Mouse (Mus musculus): ENCODE results near the gene Cyp4f13. TPM values are rescaled to one million over a fixed set of nuclear protein-coding genes. Genes with fewer than 3 reads are reported as not detected.
A peak's percentile ranks its signal among the peaks of the same experiment; 100 is the strongest.

Cyp4f13 gene
- total and polyA plus RNA-seq, 2 experiments: 62.2 to 109 TPM

DNA sequence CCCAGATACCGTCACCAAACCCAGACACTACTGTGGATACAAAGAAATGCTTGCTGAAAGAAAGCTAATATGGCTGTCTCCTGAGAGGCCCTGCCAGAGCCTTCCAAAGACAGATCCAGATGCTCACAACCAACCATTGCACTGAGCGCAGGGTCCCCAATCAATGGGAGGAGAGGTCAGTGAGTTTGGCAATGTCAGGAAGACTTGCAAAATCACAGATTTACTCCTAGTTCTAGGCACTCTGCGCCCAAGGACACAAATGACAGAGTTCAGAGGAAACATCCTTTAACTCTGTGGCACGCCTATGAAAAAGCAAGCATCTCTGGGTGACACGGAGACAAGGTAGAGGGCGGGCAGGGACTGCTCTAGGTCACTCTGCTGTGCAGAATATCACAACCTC, 57.6 kb downstream of the Cyp4f13 start:
- TF ChIP-seq POLR2A (IDR thresholded peaks at IDR 0.05; ENCODE audit: extremely low read depth, insufficient read depth, low read length): no peak
- no peak for TF ChIP-seq CTCF (IDR thresholded peaks at IDR 0.05; ENCODE audit: low read depth, low read length)
- no peak overlapping the region for H3K4me3 ChIP-seq (ENCODE audit: insufficient read depth, low read depth, low read length)
- peak; percentile 84 for DNase-seq (ENCODE audit: extremely low read depth, low read depth, low spot score)
- peak overlapping the region; percentile 3 for H3K27ac ChIP-seq (replicated peaks; ENCODE audit: insufficient read depth, low read depth, low read length)
- 38% methylated on average over 6 of the region's 6 CpGs for WGBS
- peaks cover 6% of the 10 kb centered on the region for H3K4me1 ChIP-seq (ENCODE audit: control insufficient read depth, insufficient read depth, low read length)
- peaks cover 5% of the 10 kb centered on the region; the same call in 1 of the 2 replicates for H3K79me2 ChIP-seq (ENCODE audit: control insufficient read depth, insufficient read depth, low read length)
- peaks cover 10% of the 10 kb centered on the region for H3K36me3 ChIP-seq (ENCODE audit: control insufficient read depth, insufficient read depth, low read length)
- H3K27me3 ChIP-seq (ENCODE audit: control insufficient read depth, insufficient read depth, low read length): no peaks in the 10 kb centered on the region
- H3K9ac ChIP-seq (ENCODE audit: low read depth, low read length): no peak overlapping the region

DNA sequence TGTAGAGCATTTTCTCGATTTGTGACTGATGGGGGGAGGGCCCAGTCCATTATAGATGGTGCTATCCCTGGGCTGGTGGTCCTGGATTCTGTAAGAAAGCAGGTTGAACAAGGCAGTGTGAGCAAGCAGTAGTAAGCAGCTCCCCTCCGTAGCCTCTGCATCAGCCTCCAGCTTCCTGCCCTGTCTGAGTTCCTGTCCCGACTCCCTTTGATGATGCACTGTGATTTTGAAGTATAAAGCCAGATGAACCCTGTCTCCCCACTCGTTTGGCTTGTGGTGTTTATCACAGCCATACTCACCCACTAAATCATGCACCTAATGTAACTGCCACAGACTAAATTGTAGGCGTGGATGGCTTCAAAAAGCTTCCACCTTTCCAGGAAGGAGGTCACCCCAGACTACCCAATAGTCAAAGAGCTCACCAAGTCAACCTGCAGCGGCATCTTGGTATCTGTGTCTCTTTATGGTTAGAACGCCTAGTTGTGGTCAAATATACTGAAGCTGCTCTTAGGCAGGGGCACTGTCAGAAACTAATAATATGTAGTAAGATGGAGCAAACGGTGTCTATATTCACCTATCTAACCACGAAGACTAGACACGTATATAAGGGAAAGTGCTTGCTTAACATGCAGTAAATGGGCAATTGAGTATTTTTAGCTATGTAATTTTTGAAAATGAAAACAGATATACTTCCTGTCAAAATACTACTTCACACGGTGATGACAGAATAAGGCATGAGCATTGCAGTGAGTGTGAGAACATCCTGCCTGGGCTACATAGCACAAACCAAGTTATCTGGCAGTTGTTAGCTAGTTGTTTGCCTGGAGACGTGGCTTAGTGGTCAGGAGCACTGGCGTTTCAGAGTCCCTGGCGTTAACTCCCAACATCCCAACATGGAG, 66.6 kb downstream of the Cyp4f13 start:
- Histone ChIP-seq H3K27me3 (ENCODE audit: control insufficient read depth, insufficient read depth, low read length) (no peaks in the 10 kb centered on the region), H3K4me1 (ENCODE audit: control insufficient read depth, insufficient read depth, low read length) (0 out of 2 replicates have a peak, but pooled peaks cover 2% of the 10 kb centered on the region), H3K4me3 (ENCODE audit: insufficient read depth, low read depth, low read length) (no peak overlapping the region), H3K36me3 (ENCODE audit: control insufficient read depth, insufficient read depth, low read length) (peaks cover 29% of the 10 kb centered on the region), H3K79me2 (ENCODE audit: control insufficient read depth, insufficient read depth, low read length) (no peaks in the 10 kb centered on the region), H3K27ac (replicated peaks; ENCODE audit: insufficient read depth, low read depth, low read length) (no peak overlapping the region), H3K9ac (ENCODE audit: low read depth, low read length) (no peak overlapping the region)
- TF ChIP-seq POLR2A (IDR thresholded peaks at IDR 0.05; ENCODE audit: extremely low read depth, insufficient read depth, low read length): no peak
- WGBS: 91% methylated on average over 14 of the region's 14 CpGs
- DNase-seq (ENCODE audit: extremely low read depth, low read depth, low spot score): no peak

DNA sequence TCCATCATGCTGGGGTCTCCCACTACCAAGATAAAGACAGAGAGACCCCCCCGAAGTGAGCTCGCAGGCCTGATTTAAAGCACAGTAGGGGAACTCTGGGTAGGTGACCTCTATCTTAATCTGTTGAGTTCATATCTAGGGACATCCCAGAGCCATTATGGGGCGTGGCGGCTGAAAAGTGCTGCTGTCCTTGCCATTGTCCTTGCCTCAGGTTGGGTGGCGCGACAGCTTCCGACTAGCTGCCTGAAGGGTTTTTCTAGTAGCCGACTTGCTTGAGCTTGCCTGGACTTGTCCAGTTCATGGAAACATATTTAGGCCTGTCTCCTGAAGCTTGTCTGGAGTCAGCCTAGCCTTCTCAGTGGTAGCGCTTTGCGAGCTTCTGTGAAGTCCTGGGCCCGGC, 68.4 kb downstream of the Cyp4f13 start:
- H3K9ac ChIP-seq (ENCODE audit: low read depth, low read length): no peak overlapping the region
- no peaks in the 10 kb centered on the region for H3K27me3 ChIP-seq (ENCODE audit: control insufficient read depth, insufficient read depth, low read length)
- no peak for DNase-seq (ENCODE audit: extremely low read depth, low read depth, low spot score)
- 0 out of 2 replicates have a peak, but pooled peaks cover 2% of the 10 kb centered on the region for H3K4me1 ChIP-seq (ENCODE audit: control insufficient read depth, insufficient read depth, low read length)
- TF ChIP-seq POLR2A (IDR thresholded peaks at IDR 0.05; ENCODE audit: extremely low read depth, insufficient read depth, low read length) (no peak), CTCF (IDR thresholded peaks at IDR 0.05; ENCODE audit: low read depth, low read length) (no peak)
- 93% methylated on average over 11 of the region's 11 CpGs for WGBS
- no peak overlapping the region for H3K27ac ChIP-seq (replicated peaks; ENCODE audit: insufficient read depth, low read depth, low read length)
- no peaks in the 10 kb centered on the region for H3K79me2 ChIP-seq (ENCODE audit: control insufficient read depth, insufficient read depth, low read length)
- H3K4me3 ChIP-seq (ENCODE audit: insufficient read depth, low read depth, low read length): no peak overlapping the region
- H3K36me3 ChIP-seq (ENCODE audit: control insufficient read depth, insufficient read depth, low read length): peaks cover 16% of the 10 kb centered on the region

DNA sequence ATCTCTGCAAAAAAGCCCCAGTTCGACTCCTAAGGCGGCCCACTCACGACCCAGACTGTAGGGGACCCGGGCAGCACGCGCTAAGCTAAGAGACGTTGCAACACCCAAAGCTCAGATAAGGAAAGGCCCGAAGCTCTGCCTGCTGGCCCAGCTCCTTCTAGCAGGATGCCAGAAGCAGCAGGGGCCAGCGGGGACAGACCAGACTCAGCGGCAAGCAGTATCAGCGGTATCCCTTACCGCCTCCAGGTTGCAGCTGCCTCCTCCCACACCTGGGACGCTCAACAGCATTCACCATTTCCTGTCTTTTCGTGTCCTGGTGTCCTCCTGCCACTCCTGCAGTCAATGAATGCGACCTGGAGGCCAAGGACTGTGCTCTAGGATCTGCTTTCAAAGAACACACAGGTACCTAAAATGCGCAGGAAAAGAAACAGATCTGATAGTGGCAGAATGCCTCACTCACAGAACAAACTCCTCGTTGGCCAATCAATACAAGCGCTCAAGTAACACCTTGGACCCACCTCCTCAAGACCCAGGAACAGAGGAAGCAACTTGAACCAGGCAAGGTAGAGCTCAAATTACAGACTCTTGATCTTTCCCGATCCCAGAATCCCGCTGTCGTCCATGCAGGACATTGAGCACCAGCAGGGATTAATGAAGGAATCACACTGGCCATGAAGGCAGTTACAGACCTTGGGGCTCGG, 69.6 kb downstream of the Cyp4f13 start:
- Histone ChIP-seq H3K4me3 (ENCODE audit: insufficient read depth, low read depth, low read length) (no peak overlapping the region), H3K27me3 (ENCODE audit: control insufficient read depth, insufficient read depth, low read length) (no peaks in the 10 kb centered on the region), H3K79me2 (ENCODE audit: control insufficient read depth, insufficient read depth, low read length) (no peaks in the 10 kb centered on the region), H3K36me3 (ENCODE audit: control insufficient read depth, insufficient read depth, low read length) (peaks cover 5% of the 10 kb centered on the region; the same call in 1 of the 2 replicates), H3K4me1 (ENCODE audit: control insufficient read depth, insufficient read depth, low read length) (0 out of 2 replicates have a peak, but pooled peaks cover 2% of the 10 kb centered on the region), H3K27ac (replicated peaks; ENCODE audit: insufficient read depth, low read depth, low read length) (no peak overlapping the region), H3K9ac (ENCODE audit: low read depth, low read length) (no peak overlapping the region)
- WGBS: 6% methylated on average over 22 of the region's 22 CpGs
- no peak for TF ChIP-seq CTCF (IDR thresholded peaks at IDR 0.05; ENCODE audit: low read depth, low read length)
- TF ChIP-seq POLR2A (IDR thresholded peaks at IDR 0.05; ENCODE audit: extremely low read depth, insufficient read depth, low read length): no peak
- no peak for DNase-seq (ENCODE audit: extremely low read depth, low read depth, low spot score)

Other genes starting within 250 kb of the Cyp4f13 start
- 33.0 and 40.9 TPM in 2 replicates for gene Zfp871, start 159.1 kb downstream of the Cyp4f13 start, total RNA-seq (2014; rRNA removed)
- gene Zfp871, start 159.1 kb downstream of the Cyp4f13 start, polyA plus RNA-seq (2012; rRNA removed): 6.7 and 8.1 TPM in 2 replicates
- 0.07 and 0.09 TPM in 2 replicates for gene Zfp811, start 137.5 kb downstream of the Cyp4f13 start, total RNA-seq (2014; rRNA removed)
- gene Zfp811, start 137.5 kb downstream of the Cyp4f13 start, polyA plus RNA-seq (2012; rRNA removed): not detected in 2 replicates
- gene Zfp799, start 117.1 kb downstream of the Cyp4f13 start, total RNA-seq (2014; rRNA removed): 3.8 TPM in 2 replicates
- 1.2 and 3.2 TPM in 2 replicates for gene Zfp799, start 117.1 kb downstream of the Cyp4f13 start, polyA plus RNA-seq (2012; rRNA removed)
- gene Zfp870, start 55.8 kb downstream of the Cyp4f13 start, total RNA-seq (2014; rRNA removed): 2.4 and 2.7 TPM in 2 replicates
- 0.70 and 1.1 TPM in 2 replicates for gene Zfp870, start 55.8 kb downstream of the Cyp4f13 start, polyA plus RNA-seq (2012; rRNA removed)
- gene Cyp4f14, start 30.1 kb downstream of the Cyp4f13 start, total RNA-seq (2014; rRNA removed): 332 and 362 TPM in 2 replicates
- gene Cyp4f14, start 30.1 kb downstream of the Cyp4f13 start, polyA plus RNA-seq (2012; rRNA removed): 529 and 597 TPM in 2 replicates
- gene Zfp472, start 18.4 kb upstream of the Cyp4f13 start, total RNA-seq (2014; rRNA removed): 2.1 and 3.2 TPM in 2 replicates
- gene Zfp472, start 18.4 kb upstream of the Cyp4f13 start, polyA plus RNA-seq (2012; rRNA removed): 0.24 and 0.28 TPM in 2 replicates
- 3.4 and 4.5 TPM in 2 replicates for gene Zfp952, start 45.7 kb upstream of the Cyp4f13 start, total RNA-seq (2014; rRNA removed)
- 1.0 and 1.4 TPM in 2 replicates for gene Zfp952, start 45.7 kb upstream of the Cyp4f13 start, polyA plus RNA-seq (2012; rRNA removed)
- 3.0 and 3.9 TPM in 2 replicates for gene Zfp763, start 86.0 kb upstream of the Cyp4f13 start, total RNA-seq (2014; rRNA removed)
- gene Zfp763, start 86.0 kb upstream of the Cyp4f13 start, polyA plus RNA-seq (2012; rRNA removed): 0.21 and 0.23 TPM in 2 replicates
- not detected in 2 replicates for gene 4921501E09Rik, start 120.7 kb upstream of the Cyp4f13 start, total RNA-seq (2014; rRNA removed)
- not detected in 2 replicates for gene 4921501E09Rik, start 120.7 kb upstream of the Cyp4f13 start, polyA plus RNA-seq (2012; rRNA removed)
- gene Zfp563, start 141.9 kb upstream of the Cyp4f13 start, total RNA-seq (2014; rRNA removed): 3.9 and 5.1 TPM in 2 replicates
- gene Zfp563, start 141.9 kb upstream of the Cyp4f13 start, polyA plus RNA-seq (2012; rRNA removed): 0.65 and 0.91 TPM in 2 replicates
- not detected in 2 replicates for gene Morc2b, start 192.3 kb upstream of the Cyp4f13 start, total RNA-seq (2014; rRNA removed)
- gene Morc2b, start 192.3 kb upstream of the Cyp4f13 start, polyA plus RNA-seq (2012; rRNA removed): not detected in 2 replicates
- gene Olfr55, start 221.0 kb upstream of the Cyp4f13 start, total RNA-seq (2014; rRNA removed): not detected in 2 replicates
- not detected in 2 replicates for gene Olfr55, start 221.0 kb upstream of the Cyp4f13 start, polyA plus RNA-seq (2012; rRNA removed)
- gene Olfr239, start 243.9 kb upstream of the Cyp4f13 start, total RNA-seq (2014; rRNA removed): not detected in 2 replicates
- not detected in 2 replicates for gene Olfr239, start 243.9 kb upstream of the Cyp4f13 start, polyA plus RNA-seq (2012; rRNA removed)

All from liver, adult 2 months (tissue).